19 mouse cellular contexts compared by ENCODE assay signal in genomic region chr4:115857293-115857883, GRCm38 (mm10). TPM values are rescaled to one million over a fixed set of nuclear protein-coding genes. Genes with fewer than 3 reads are reported as not detected.
DNase-seq lines count a peak whose midpoint lies in the region; ATAC-seq and TF ChIP-seq lines count a peak whose summit lies in the region.
"Had no signal": no experiment of that assay in that cellular context is flagged by ENCODE, and none has a peak within 500 bp of the region (broad histone marks: within the 10 kb centered on the region; RNA-seq: fewer than 3 reads in every experiment).

No protein-coding gene starts in this region.

- TF ChIP-seq CTCF in liver, adult 2 months (IDR thresholded peaks at IDR 0.05; ENCODE audit: low read depth, low read length) = no peak
- TF ChIP-seq CTCF in CH12.LX (conservative IDR thresholded peaks at IDR 0.05 in 1 of 2, IDR thresholded peaks at IDR 0.05 in 1 of 2; ENCODE audit: low read depth in 2 of 2, low read length in 2 of 2) = no peak

- peak; percentile 16 for DNase-seq in liver, adult 2 months (ENCODE audit: extremely low read depth, low read depth, low spot score)
- DNase-seq in liver = no peak
- peak; percentile 88 for DNase-seq in CH12.LX (ENCODE audit: extremely low read depth)
- peak; percentile 21 to 40 for DNase-seq in monocyte, adult 2 months (ENCODE audit: low read depth in 1 of 2, low spot score in 2 of 2)
- DNase-seq in urinary bladder, postnatal 10 days (ENCODE audit: low spot score) = no peak
- no peak for DNase-seq in thymus, adult 18-20 months
- no peak for DNase-seq in gastrocnemius, adult 18-20 months (ENCODE audit: low spot score)
- DNase-seq: adrenal gland, postnatal 10 days; kidney, postnatal 10 days had no signal

- ATAC-seq in hematopoietic stem cell, adult 5-6 weeks (replicated peaks in 1 of 2; ENCODE audit: insufficient read depth in 1 of 2, low FRiP score in 2 of 2, low TSS enrichment in 1 of 2, low read depth in 1 of 2, poor library complexity in 2 of 2, severe bottlenecking in 2 of 2) = peak; percentile 69 to 90
- ATAC-seq: Patski had no signal

- no peak overlapping the region for H3K9ac ChIP-seq in liver, adult 2 months (ENCODE audit: low read depth, low read length)
- H3K9ac ChIP-seq in CH12.LX (ENCODE audit: insufficient read depth, low read depth) = peak overlapping the region; percentile 27
- H3K9ac ChIP-seq: embryonic facial prominence, embryonic 15.5 days had no signal

- H3K4me2 ChIP-seq in CH12.LX (ENCODE audit: insufficient read depth, low read depth, poor library complexity, severe bottlenecking) = no peak overlapping the region
- H3K4me2 ChIP-seq: embryonic facial prominence, embryonic 15.5 days had no signal

- 0 out of 2 replicates have a peak, but pooled peaks have one; percentile 0 for TF ChIP-seq RAD21 in CH12.LX (IDR thresholded peaks at IDR 0.05; ENCODE audit: low read depth, low read length)

- H3K79me2 ChIP-seq in liver, adult 2 months (ENCODE audit: control insufficient read depth, insufficient read depth, low read length) = no peaks in the 10 kb centered on the region
- H3K79me2 ChIP-seq in CH12.LX (replicated peaks; ENCODE audit: control insufficient read depth, extremely low read depth, insufficient read depth, poor library complexity, severe bottlenecking) = no peaks in the 10 kb centered on the region; the same call in 1 of the 2 replicates

- TF ChIP-seq POLR2A in liver, adult 2 months (IDR thresholded peaks at IDR 0.05; ENCODE audit: extremely low read depth, insufficient read depth, low read length) = no peak
- peak; percentile 32; the same call in 1 of the 2 replicates for TF ChIP-seq POLR2A in CH12.LX (IDR thresholded peaks at IDR 0.05; ENCODE audit: low read depth, low read length)

- dilution Hi-C loops in CH12.LX (cut with MboI; ENCODE audit: extremely low pct_ligation_motif_present, extremely low pct_unique_long_range_greater_than_20kb, low sequenced_read_pairs) = no loop called here

- in situ Hi-C loops in CH12.LX (cut with MboI; ENCODE audit: low pct_ligation_motif_present, low pct_unique_long_range_greater_than_20kb, low sequenced_read_pairs) = no loop called here

- H3K27me3 ChIP-seq in liver, adult 2 months (ENCODE audit: control insufficient read depth, insufficient read depth, low read length) = no peaks in the 10 kb centered on the region
- no peaks in the 10 kb centered on the region for H3K27me3 ChIP-seq in CH12.LX (replicated peaks)
- H3K27me3 ChIP-seq: embryonic facial prominence, embryonic 15.5 days; Patski had no signal

- no peak overlapping the region for H3K27ac ChIP-seq in liver, adult 2 months (replicated peaks; ENCODE audit: insufficient read depth, low read depth, low read length)
- peak overlapping the region; percentile 96 for H3K27ac ChIP-seq in CH12.LX (ENCODE audit: insufficient read depth, low read depth)
- H3K27ac ChIP-seq: embryonic facial prominence, embryonic 15.5 days had no signal

- H3K4me1 ChIP-seq in liver, adult 2 months (ENCODE audit: control insufficient read depth, insufficient read depth, low read length) = no peaks in the 10 kb centered on the region
- H3K4me1 ChIP-seq in CH12.LX (ENCODE audit: control insufficient read depth in 1 of 2, insufficient read depth in 2 of 2) = peaks cover 22 to 53% of the 10 kb centered on the region in 2 experiments

- 78% methylated on average over 9 of the region's 9 CpGs for WGBS in liver, adult 2 months

- H3K9me3 ChIP-seq in CH12.LX (replicated peaks; ENCODE audit: low read length) = no peaks in the 10 kb centered on the region
- H3K9me3 ChIP-seq: embryonic facial prominence, embryonic 15.5 days had no signal

- H3K4me3 ChIP-seq in liver, adult 2 months (ENCODE audit: insufficient read depth, low read depth, low read length) = no peak overlapping the region
- H3K4me3 ChIP-seq in CH12.LX (replicated peaks in 1 of 3; ENCODE audit: low read depth in 2 of 3, low read length in 2 of 3, poor library complexity in 1 of 3) = peak overlapping the region in 1 of 3 experiments; percentile 19
- H3K4me3 ChIP-seq: embryonic facial prominence, embryonic 15.5 days had no signal

- H3K36me3 ChIP-seq in liver, adult 2 months (ENCODE audit: control insufficient read depth, insufficient read depth, low read length) = peaks cover 20% of the 10 kb centered on the region
- peaks cover 57 to 88% of the 10 kb centered on the region in 2 experiments for H3K36me3 ChIP-seq in CH12.LX (replicated peaks in 1 of 2; ENCODE audit: control insufficient read depth in 1 of 2, insufficient read depth in 1 of 2, low read length in 1 of 2)

- peak; percentile 95 for TF ChIP-seq EP300 in CH12.LX (IDR thresholded peaks at IDR 0.05; ENCODE audit: low read length)

TF ChIP-seq in CH12.LX, 34 proteins besides CTCF, POLR2A, EP300 and RAD21 (continues in another document):
- peak; percentile 79 for TF ChIP-seq MEF2A (IDR thresholded peaks at IDR 0.05; ENCODE audit: borderline replicate concordance, low read depth, low read length)
- TF ChIP-seq TBP (conservative IDR thresholded peaks at IDR 0.05; ENCODE audit: low read depth, low read length) = no peak
- peak; percentile 90 for TF ChIP-seq SIN3A (IDR thresholded peaks at IDR 0.05; ENCODE audit: low read length)
- TF ChIP-seq GABPA (IDR thresholded peaks at IDR 0.05; ENCODE audit: insufficient replicate concordance, low read depth, low read length) = no peak
- peak; percentile 84 for TF ChIP-seq MYC (IDR thresholded peaks at IDR 0.05; ENCODE audit: low read depth, low read length)
- no peak for TF ChIP-seq JUN (IDR thresholded peaks at IDR 0.05; ENCODE audit: insufficient read depth, low read depth, low read length)
- TF ChIP-seq MAZ (IDR thresholded peaks at IDR 0.05; ENCODE audit: low read depth, low read length) = peak; percentile 91
- peak; percentile 57; the same call in 1 of the 2 replicates for TF ChIP-seq ZMIZ1 (IDR thresholded peaks at IDR 0.05; ENCODE audit: low read depth, low read length)
- peak; percentile 58 for TF ChIP-seq MAX (IDR thresholded peaks at IDR 0.05; ENCODE audit: low read length)
- no peak for TF ChIP-seq E2F4 (IDR thresholded peaks at IDR 0.05; ENCODE audit: insufficient replicate concordance, low read depth, low read length)
- TF ChIP-seq POLR2AphosphoS2 (IDR thresholded peaks at IDR 0.05; ENCODE audit: low read depth, low read length) = peak; percentile 30; the same call in 1 of the 2 replicates
- peak; percentile 37 for TF ChIP-seq NRF1 (IDR thresholded peaks at IDR 0.05; ENCODE audit: low read depth, low read length)
- peak; percentile 91 for TF ChIP-seq IRF4 (IDR thresholded peaks at IDR 0.05; ENCODE audit: low read depth, low read length)
- peak; percentile 97 for TF ChIP-seq TCF12 (IDR thresholded peaks at IDR 0.05; ENCODE audit: low read depth, low read length)
- TF ChIP-seq JUND (conservative IDR thresholded peaks at IDR 0.05; ENCODE audit: low read depth, low read length) = 0 out of 2 replicates have a peak, but pooled peaks have one; percentile 4
- TF ChIP-seq MXI1 (IDR thresholded peaks at IDR 0.05; ENCODE audit: low read depth, low read length) = peak; percentile 59
- peak; percentile 80 for TF ChIP-seq BHLHE40 (IDR thresholded peaks at IDR 0.05; ENCODE audit: low read depth, low read length)
- peak; percentile 60; the same call in 1 of the 2 replicates for TF ChIP-seq MAFK (IDR thresholded peaks at IDR 0.05; ENCODE audit: insufficient replicate concordance, low read length)
- peak; percentile 16; the same call in 1 of the 2 replicates for TF ChIP-seq ZNF384 (IDR thresholded peaks at IDR 0.05; ENCODE audit: low read depth, low read length)
- TF ChIP-seq SMC3 (IDR thresholded peaks at IDR 0.05; ENCODE audit: low read depth, low read length) = peak; percentile 31
- TF ChIP-seq HCFC1 (IDR thresholded peaks at IDR 0.05; ENCODE audit: low read depth, low read length) = peak; percentile 39
- TF ChIP-seq USF1 (IDR thresholded peaks at IDR 0.05; ENCODE audit: low read depth, low read length) = no peak
- peak; percentile 59; the same call in 1 of the 2 replicates for TF ChIP-seq CHD2 (IDR thresholded peaks at IDR 0.05; ENCODE audit: low read length)
- TF ChIP-seq USF2 (conservative IDR thresholded peaks at IDR 0.05; ENCODE audit: low read depth, low read length) = no peak
- TF ChIP-seq UBTF (IDR thresholded peaks at IDR 0.05; ENCODE audit: low read depth, low read length) = no peak
- no peak for TF ChIP-seq ZKSCAN1 (IDR thresholded peaks at IDR 0.05; ENCODE audit: borderline replicate concordance, low read depth, low read length)
- TF ChIP-seq NELFE (IDR thresholded peaks at IDR 0.05; ENCODE audit: low read depth, low read length) = no peak

RNA-seq across cellular contexts. Expression of gene Mknk1, which starts 18.4 kb away (rescaled TPM):
- total RNA-seq in liver, adult 2 months (2014; rRNA removed) = 11.3 and 14.0 TPM in 2 replicates
- polyA plus RNA-seq in liver, adult 2 months (2012; rRNA removed) = 15.5 and 22.7 TPM in 2 replicates
- total RNA-seq in CH12.LX (2012; rRNA removed) = 34.7 and 39.0 TPM in 2 replicates
- 15.7 and 17.8 TPM in 2 replicates for total RNA-seq in CH12.LX (2014; rRNA removed)
- 31.5 and 38.5 TPM in 2 replicates for polyA plus RNA-seq in CH12.LX (2012; ENCODE audit: insufficient read length, low read depth)
- total RNA-seq in hematopoietic stem cell, adult 5-6 weeks (2017) = 40.2 and 48.3 TPM in 2 replicates
- 10 to 100 TPM; 21.8 to 26.1 TPM for total RNA-seq in gastrocnemius, adult 18-20 months (2021)

RNA-seq across cellular contexts. Expression of gene Kncn, which starts 26.8 kb away (rescaled TPM):
- total RNA-seq in liver, adult 2 months (2014; rRNA removed) = not detected in 2 replicates
- polyA plus RNA-seq in liver, adult 2 months (2012; rRNA removed) = not detected in 2 replicates
- not detected in 2 replicates for total RNA-seq in CH12.LX (2012; rRNA removed)
- total RNA-seq in CH12.LX (2014; rRNA removed) = not detected in 2 replicates
- polyA plus RNA-seq in CH12.LX (2012; ENCODE audit: insufficient read length, low read depth) = not detected in 2 replicates
- total RNA-seq in hematopoietic stem cell, adult 5-6 weeks (2017) = not detected in 2 replicates
- total RNA-seq in gastrocnemius, adult 18-20 months (2021) = not detected
- total RNA-seq: adrenal gland, postnatal 10 days; heart, adult 18-20 months; megakaryocyte-erythroid progenitor cell, adult 5-6 weeks had no signal
- polyA plus RNA-seq: embryonic facial prominence, embryonic 15.5 days; heart, postnatal 0 days; limb, embryonic 11.5 days; neural tube, embryonic 11.5 days; Patski; spleen, adult 2 months had no signal

RNA-seq across cellular contexts. Expression of gene Mob3c, which starts 29.5 kb away (rescaled TPM):
- 8.4 and 12.5 TPM in 2 replicates for total RNA-seq in liver, adult 2 months (2014; rRNA removed)
- polyA plus RNA-seq in liver, adult 2 months (2012; rRNA removed) = 22.6 and 24.4 TPM in 2 replicates
- total RNA-seq in CH12.LX (2012; rRNA removed) (9.2 and 9.3 TPM in 2 replicates), CH12.LX (2014; rRNA removed) (7.4 and 7.8 TPM in 2 replicates)
- polyA plus RNA-seq in CH12.LX (2012; ENCODE audit: insufficient read length, low read depth) = 5.9 and 9.2 TPM in 2 replicates
- total RNA-seq in hematopoietic stem cell, adult 5-6 weeks (2017) = 14.8 and 18.8 TPM in 2 replicates
- 1 to 10 TPM; 2.1 to 2.2 TPM for total RNA-seq in gastrocnemius, adult 18-20 months (2021)

RNA-seq across cellular contexts. Expression of gene 6430628N08Rik, which starts 33.1 kb away (rescaled TPM):
- not detected in 2 replicates for total RNA-seq in liver, adult 2 months (2014; rRNA removed)
- polyA plus RNA-seq in liver, adult 2 months (2012; rRNA removed) = not detected in 2 replicates
- not detected in 2 replicates for total RNA-seq in CH12.LX (2012; rRNA removed)
- total RNA-seq in CH12.LX (2014; rRNA removed) = not detected in 2 replicates
- polyA plus RNA-seq in CH12.LX (2012; ENCODE audit: insufficient read length, low read depth) = not detected in 2 replicates
- total RNA-seq in hematopoietic stem cell, adult 5-6 weeks (2017) = not detected in 2 replicates
- not detected for total RNA-seq in gastrocnemius, adult 18-20 months (2021)
- total RNA-seq: adrenal gland, postnatal 10 days; heart, adult 18-20 months; layer of hippocampus, postnatal 10 days; megakaryocyte-erythroid progenitor cell, adult 5-6 weeks had no signal
- polyA plus RNA-seq: heart, postnatal 0 days; neural tube, embryonic 11.5 days; Patski; spleen, adult 2 months had no signal

Comparison
In these comparisons a context has a peak if more than half of its experiments do, and no peak if none do; other contexts are left out.
1. DNase-seq: peak in liver, adult 2 months (single experiment), CH12.LX (single experiment) and monocyte, adult 2 months (2 of 2); none in liver (single experiment), urinary bladder, postnatal 10 days (single experiment), thymus, adult 18-20 months (0 of 2) and gastrocnemius, adult 18-20 months (single experiment).